Mouse (Mus musculus): ENCODE data around the gene Sun2. TPM values are rescaled to one million over a fixed set of nuclear protein-coding genes. Genes with fewer than 3 reads are reported as not detected.

The Sun2 gene
- total RNA-seq, 4 experiments from 2014 or later, result 29.4 to 44.7 (median 37.0) TPM

GRCm38 (mm10) chr15:79755977-79756625 is 13.8 kb upstream of the Sun2 start:
- no peak for DNase-seq (ENCODE audit: low spot score in 2 of 2)

GRCm38 (mm10) chr15:79755176-79755575 is 12.8 kb upstream of the Sun2 start:
- no peak for DNase-seq (ENCODE audit: low spot score in 2 of 2)

GRCm38 (mm10) chr15:79753873-79754272 is 11.5 kb upstream of the Sun2 start:
- DNase-seq (ENCODE audit: low spot score in 2 of 2), result no peak

GRCm38 (mm10) chr15:79753420-79753752 is 11.1 kb upstream of the Sun2 start:
- DNase-seq (ENCODE audit: low spot score in 2 of 2), result no peak

- DNase-seq (ENCODE audit: low spot score in 2 of 2), result peak in 1 of 2 experiments; percentile 77
Observed at GRCm38 (mm10) chr15:79752742-79753419, 10.5 kb upstream of the Sun2 start.

- DNase-seq (ENCODE audit: low spot score in 2 of 2), result no peak
Observed at GRCm38 (mm10) chr15:79751772-79752171, 9.4 kb upstream of the Sun2 start.

GRCm38 (mm10) chr15:79750266-79750665 is 7.9 kb upstream of the Sun2 start:
- no peak for DNase-seq (ENCODE audit: low spot score in 2 of 2)

- no peak for DNase-seq (ENCODE audit: low spot score in 2 of 2)
Observed at GRCm38 (mm10) chr15:79749162-79749561, 6.8 kb upstream of the Sun2 start.

GRCm38 (mm10) chr15:79747998-79748397 is 5.7 kb upstream of the Sun2 start:
- DNase-seq (ENCODE audit: low spot score in 2 of 2), result no peak

- DNase-seq (ENCODE audit: low spot score in 2 of 2), result no peak
Observed at GRCm38 (mm10) chr15:79745883-79746282, 3.5 kb upstream of the Sun2 start.

GRCm38 (mm10) chr15:79745312-79745711 is 3.0 kb upstream of the Sun2 start:
- no peak for DNase-seq (ENCODE audit: low spot score in 2 of 2)

GRCm38 (mm10) chr15:79744742-79745141 is 2.4 kb upstream of the Sun2 start:
- no peak for DNase-seq (ENCODE audit: low spot score in 2 of 2)

- DNase-seq (ENCODE audit: low spot score in 2 of 2), result no peak
Observed at GRCm38 (mm10) chr15:79744001-79744400, 1.7 kb upstream of the Sun2 start.

GRCm38 (mm10) chr15:79742706-79743023 is 329 bp upstream of the Sun2 start:
- no peak for DNase-seq (ENCODE audit: low spot score in 2 of 2)

- DNase-seq (ENCODE audit: low spot score in 2 of 2), result no peak
Observed at GRCm38 (mm10) chr15:79741173-79741858, 1.0 kb downstream of the Sun2 start.

- DNase-seq (ENCODE audit: low spot score in 2 of 2), result no peak
Observed at GRCm38 (mm10) chr15:79740739-79741138, 1.6 kb downstream of the Sun2 start.

GRCm38 (mm10) chr15:79734311-79734710 is 8.0 kb downstream of the Sun2 start:
- no peak for DNase-seq (ENCODE audit: low spot score in 2 of 2)

- no peak for DNase-seq (ENCODE audit: low spot score in 2 of 2)
Observed at GRCm38 (mm10) chr15:79733640-79734039, 8.7 kb downstream of the Sun2 start.

- no peak for DNase-seq (ENCODE audit: low spot score in 2 of 2)
Observed at GRCm38 (mm10) chr15:79733192-79733591, 9.1 kb downstream of the Sun2 start.

- DNase-seq (ENCODE audit: low spot score in 2 of 2), result no peak
Observed at GRCm38 (mm10) chr15:79731554-79731953, 10.8 kb downstream of the Sun2 start.

- DNase-seq (ENCODE audit: low spot score in 2 of 2), result no peak
Observed at GRCm38 (mm10) chr15:79728731-79729388, 13.5 kb downstream of the Sun2 start.

- DNase-seq (ENCODE audit: low spot score in 2 of 2), result no peak
Observed at GRCm38 (mm10) chr15:79728311-79728710, 14.0 kb downstream of the Sun2 start.

Data from layer of hippocampus, adult 8-10 months (tissue).